Mouse (Mus musculus) 3T3-L1 (cell line): ENCODE data around the gene Gcn1l1.

ENCODE experiments used
- DNase-seq: peaks from one replicate; pipeline ENCODE4 v3.0.0-alpha.2; 2015; ENCODE audit warnings: low read depth, low spot score

Gene Gcn1l1

DNA sequence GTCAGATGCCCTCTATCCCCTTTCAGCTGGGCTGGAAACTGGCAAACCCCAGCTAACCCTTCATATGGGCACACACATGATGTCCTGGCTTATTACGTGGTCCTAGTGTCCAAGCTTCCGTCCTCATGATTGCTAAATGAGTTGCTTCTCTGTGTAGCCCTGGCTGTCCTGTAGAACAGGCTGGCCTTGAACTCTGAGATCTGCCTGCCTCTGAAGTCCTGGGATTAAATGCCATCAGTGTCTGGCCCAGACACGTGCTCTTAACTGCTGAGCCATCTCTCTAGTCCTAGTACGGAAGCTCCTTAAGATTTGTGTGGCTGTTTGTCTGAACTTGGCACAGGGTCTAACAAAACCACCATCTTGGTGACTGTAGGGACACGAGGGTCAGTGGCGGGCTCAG, 38.5 kb downstream of the Gcn1l1 start:
- no peak for DNase-seq

DNA sequence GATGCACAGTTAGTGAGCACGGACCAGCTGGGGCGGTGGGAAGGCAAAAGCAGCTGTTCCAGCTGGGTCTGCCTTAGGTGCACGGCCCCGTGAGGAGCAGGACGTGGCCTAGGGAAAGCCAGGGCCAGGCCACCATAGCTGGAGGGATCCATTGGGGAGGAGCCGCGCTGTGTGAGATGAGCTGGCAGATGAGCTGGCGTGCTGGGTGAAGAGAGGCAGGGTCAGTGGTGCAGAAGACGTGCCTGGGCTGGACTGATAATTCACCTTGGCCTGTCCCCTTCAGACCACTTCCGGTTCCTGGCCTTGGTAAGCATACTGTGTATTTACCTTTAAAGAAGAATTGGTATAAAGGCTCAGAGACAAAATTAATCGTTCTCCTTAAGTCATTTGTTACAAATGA, 46.5 kb downstream of the Gcn1l1 start:
- no peak for DNase-seq

DNA sequence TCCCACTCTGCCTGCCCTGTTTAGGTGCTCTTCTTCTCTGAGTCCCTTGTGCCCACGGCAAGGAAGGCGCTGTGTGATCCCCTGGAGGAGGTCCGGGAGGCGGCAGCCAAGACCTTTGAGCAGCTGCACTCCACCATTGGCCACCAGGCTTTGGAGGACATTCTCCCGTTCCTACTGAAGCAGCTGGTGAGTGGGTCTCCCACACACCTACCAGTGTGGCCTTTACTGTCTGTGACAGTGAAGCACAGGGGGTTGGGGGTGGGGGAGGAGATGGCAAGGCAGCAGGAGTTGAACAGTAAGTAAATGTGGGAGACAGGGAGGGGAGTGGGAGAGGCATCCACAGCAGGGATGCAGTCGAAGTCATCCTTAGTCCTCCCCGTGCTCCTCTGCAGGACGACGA, 48.3 kb downstream of the Gcn1l1 start:
- no peak for DNase-seq

DNA sequence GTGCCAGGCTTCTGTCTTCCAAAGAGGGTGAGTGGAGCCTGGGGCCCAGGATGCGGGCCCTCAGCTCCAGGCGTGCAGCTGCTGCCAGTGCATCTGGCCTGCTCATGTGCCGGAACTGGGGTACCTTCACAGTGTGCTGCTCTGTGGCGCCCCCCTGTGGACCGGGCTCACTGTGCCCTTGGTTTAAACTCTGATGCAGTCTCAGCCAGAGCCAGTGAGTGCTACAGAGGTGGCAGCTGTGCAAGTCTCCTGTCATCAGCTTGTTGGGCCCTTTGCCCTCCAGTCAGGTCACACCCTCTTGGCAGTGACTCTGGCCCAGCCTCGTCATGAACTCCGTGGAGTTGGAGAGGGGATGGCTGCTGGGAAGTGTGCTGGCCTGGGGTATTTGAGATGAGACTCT, 49.9 kb downstream of the Gcn1l1 start:
- DNase-seq = peak; percentile 72

DNA sequence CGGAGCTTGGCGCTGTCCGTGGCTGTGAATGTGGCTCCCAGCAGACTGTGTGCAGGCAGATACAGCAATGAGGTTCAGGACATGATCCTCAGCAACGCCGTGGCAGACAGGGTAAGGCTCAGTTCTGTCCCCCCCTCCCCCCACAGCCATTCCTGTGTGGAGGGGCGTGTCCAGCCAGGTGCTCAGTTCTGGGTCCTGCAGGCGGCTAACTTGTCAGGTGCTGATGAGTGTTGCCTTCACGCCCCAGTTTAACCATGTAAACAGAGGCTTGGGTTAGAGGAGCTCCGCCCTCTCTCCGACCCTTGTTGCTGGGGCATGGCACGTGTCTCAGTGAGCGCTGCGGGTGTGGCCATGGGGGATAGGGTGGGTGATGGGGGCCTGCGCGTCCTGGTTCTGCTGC, 54.6 kb downstream of the Gcn1l1 start:
- no peak for DNase-seq

DNA sequence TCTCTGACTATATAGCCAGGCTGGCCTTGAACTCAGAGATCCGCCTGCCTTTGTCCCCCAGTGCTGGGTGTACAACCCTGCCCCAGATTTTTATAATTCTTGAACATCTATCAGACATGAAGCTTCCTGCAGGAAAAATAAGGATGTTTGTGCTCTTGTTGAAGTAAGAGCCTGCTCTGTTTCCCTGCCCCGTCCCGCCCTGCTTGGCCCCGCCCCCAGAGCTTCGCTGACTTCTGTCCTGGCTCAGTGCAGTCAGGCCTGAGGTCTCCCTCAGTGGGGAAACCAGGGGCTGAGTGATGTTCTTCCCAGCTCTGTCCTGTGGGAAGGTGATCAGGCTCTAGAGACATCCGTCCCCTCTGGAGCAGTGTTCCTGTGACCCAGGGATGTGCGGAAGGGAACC, 57.6 kb downstream of the Gcn1l1 start:
- no peak for DNase-seq

DNA sequence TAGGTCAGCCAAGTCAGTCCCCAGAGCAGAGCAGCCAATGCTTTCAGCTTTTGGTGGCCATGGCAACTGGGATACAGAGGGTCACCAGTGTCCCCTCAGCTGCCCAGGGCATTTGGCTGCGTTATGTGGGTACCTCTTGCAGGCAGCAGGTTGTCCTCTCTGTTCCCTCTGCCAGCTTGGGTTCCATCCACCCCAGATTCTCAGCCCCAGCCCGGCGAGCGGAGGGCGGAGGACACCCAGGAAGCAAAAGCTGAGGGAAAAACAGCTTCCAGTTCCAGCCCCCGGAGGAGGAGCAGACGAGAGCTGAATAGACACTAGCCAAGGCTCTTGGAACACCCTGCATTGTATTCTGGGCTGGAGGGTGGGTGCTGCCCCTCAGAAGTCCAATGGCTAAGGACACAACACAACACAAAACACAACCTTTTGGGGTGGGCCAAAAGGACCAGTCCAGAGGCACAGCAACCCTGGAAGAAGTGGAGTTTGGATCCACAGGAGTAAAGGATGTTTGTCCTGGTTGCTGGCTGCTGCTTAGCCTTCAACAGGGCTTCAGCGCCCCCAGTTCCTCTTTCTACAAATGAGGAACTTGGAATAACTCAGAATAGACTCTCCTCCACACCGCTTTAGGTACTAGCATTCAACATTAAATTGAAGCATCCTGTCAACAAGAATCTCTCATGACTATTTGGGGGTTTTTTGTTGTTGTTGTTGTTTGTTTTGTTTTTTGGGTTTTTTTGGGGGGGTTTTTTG, 58.8 kb downstream of the Gcn1l1 start:
- DNase-seq = no peak

DNA sequence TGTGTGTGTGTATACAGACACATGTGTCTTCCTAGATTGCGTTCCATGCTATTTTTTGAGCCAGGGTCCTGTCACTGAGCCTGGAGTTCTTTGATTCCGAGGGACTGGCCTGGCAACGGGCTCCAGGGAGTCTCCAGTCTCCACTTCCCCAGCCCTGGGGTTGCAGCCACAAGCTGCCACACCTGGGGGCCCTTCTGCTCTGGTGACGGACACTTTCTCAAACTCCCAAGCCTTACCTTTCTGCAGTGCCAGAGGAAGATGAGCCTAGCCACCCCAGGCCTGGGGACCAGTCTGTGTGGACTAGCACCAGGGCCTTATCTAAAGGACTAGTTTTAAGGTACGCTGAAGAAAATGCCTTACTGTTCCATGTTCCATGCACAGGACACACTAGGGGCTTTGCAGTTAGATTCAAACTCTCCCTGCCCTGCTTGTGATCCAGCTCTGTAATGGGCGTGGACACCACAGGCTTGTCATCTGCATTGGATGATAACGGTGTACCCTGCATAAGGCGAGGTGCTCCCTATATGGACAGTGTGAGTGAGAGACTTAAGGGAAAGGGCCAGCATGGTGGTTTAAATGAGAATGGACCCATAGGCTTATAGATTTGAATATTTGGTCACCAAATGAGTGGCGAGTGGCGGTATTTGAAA, 61.3 kb downstream of the Gcn1l1 start:
- no peak for DNase-seq

DNA sequence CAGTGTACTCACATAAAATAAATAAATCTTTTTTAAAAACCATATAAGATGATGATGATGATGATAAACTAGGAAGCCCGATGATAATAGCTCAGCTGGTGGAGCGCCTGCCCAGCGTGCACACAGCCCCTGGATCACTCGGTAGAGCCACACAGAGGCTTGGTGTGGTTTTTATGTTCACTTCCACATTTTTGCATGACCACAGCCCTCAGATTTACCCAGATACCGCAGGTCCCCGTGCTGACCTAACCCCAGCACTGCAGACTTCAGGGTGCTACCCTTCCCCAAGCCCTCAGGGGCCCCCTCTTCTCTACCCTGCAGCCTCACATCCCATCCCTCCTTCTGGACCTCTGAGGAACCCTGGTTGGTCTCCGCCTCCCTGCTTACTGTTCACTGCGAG, 63.0 kb downstream of the Gcn1l1 start:
- DNase-seq = no peak

DNA sequence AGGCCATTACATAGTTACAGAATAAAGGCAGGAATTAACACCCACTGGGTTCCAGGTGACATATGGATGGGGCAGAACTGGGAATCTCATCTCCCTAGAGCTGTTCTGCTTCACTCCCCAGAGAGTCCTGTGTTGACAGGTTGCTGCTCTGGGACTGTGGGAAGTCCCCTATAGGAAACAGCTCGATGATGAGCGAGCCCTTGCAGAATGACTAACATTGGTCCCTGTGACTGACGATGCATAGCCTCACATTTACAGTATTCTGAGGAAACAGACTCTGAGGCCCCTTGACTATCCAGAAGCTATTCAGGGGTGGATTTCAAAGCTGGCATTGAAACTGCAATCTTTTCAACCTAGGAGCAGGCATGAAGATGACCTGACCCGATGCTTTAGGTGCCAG, 64.6 kb downstream of the Gcn1l1 start:
- peak; percentile 11 for DNase-seq

DNA sequence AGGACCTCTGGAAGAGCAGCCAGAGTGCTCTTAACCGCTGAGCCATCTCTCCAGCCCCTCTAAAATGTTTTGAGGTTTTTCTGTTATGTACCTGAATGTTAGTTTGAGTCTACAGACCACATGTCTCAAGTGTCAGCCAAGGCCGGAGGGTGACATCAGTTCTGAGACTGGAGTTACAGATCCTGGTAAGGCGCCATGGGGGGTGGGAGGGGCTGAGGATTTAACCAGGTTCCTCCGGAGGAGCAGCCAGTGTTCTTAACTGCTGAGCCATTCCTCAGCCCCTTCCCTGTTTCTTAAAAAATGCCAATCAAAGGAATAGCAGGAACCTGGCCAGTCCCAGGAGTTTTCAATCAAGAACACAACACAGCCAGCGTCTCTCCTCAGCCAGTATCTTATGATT, 65.2 kb downstream of the Gcn1l1 start:
- DNase-seq = peak; percentile 7

DNA sequence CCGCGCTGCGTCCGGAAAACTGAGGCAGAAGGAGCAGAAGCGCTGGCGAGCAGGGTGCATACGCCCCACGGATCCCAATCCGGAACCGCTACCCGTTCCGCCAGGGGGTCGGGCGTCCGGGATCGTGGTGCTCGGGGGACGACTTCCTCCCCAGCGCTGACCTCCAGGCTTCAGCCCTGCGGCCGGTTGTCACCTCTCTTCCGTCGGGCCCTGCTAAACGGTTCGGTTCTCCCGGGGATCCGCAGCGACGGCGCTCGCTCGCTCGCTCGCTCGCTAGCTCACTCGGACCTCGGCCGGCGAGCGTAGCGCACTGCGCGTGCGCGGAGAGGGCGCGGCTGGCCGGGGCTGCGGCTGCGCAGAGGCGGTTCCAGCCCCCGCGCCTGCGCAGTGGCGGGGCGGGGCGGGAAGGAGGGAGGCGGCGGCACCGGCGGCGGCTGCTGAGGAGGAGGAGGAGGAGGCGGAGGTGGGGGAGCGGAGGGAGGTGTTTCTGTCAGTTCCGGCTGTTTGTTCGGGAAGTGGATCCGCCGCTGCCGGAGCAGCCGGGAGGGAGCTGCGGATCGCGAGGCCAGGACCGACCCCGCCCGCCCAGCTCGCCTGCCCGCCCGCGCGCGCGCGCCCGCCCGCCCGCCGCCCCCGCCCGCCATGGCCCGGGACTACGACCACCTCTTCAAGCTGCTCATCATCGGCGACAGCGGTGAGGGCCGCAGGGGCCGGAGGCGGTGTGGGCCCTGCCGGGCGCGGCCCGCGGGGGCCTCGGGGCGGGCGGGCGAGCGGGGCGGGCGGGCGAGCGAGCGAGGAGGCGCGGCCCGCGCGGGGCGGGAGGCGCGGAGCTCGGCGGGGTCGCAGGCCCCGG, 66.7 kb downstream of the Gcn1l1 start, which contains the start of gene Rab35:
Gene Rab35 (plus strand): TSS at position 404 of the 853 bp plus-strand sequence.
- peak; percentile 88 for DNase-seq

DNA sequence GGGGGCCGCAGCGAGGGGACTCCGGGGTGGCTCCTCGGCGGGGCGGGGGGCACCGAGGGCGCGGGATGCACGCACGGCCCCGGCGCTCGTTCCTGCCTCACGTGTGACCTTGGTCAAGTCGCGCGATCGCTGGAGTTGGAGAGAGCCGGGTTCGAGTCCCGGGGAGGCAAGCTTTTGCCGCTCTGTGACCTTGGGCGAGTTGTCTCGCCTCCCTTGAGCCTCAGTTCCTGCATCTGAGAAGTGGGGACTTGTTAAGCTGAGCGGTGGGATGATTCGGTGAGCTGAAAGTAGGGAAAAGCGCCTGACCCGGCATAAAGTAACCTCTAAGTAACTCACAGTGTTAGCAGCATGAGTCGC, 67.3 kb downstream of the Gcn1l1 start:
- peak; percentile 53 for DNase-seq

DNA sequence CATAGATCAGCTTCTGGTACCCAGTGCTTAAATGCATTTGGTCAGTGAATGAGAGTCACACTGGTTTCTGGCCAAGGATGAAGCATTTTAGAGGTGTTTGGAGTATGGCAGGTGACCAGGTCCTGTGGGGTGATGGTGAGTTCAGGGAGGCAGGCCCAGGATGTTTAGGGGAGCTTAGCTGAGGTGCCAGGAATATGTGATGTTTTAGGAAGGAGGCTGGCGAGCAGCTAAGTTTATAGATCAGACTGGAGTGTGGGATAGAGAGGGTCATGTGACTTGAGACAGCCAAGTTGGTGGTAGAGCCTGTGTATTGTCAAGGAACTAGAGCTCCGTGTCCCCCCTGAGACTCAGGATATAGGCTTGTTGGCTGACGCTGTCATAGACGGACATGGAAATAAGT, 68.0 kb downstream of the Gcn1l1 start:
- DNase-seq = no peak

DNA sequence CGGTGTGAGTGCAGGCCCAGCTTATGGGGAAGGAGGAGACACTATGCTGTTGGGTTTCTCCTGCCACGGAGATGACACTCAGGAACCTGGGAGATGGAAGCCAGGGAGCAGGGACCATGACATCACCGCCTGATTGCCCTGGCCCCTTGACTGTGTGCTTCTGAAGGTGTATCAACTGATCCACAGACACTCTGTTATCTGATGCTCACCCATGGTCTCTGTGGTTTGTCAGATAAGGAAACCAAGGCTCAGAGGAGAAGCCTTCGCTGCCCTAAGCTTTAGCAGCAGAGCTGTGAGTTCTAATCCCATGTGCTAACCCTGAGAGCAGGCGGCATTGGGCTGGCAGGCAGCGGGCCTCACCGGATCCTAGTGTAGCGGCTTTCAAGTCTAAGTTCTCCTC, 69.0 kb downstream of the Gcn1l1 start:
- no peak for DNase-seq

DNA sequence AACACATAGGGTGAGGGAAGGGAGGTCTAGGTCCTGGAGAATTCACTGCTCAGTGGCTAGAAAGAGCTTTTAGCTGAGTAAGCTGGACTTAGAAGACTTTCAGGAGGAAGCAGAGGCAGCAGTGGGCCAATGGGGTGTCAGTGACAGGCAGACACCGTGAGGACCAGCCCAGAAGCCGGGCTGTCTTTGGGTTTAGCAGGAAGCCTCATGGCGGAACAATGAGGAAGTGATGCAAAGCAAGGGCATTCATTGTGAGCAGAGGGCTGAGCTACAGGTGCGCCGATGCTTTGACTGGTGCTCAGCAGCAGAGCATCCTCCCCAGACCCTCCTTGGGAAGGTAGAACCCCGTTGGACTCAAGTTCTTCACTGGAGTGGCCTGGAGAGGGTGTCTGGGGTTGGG, 70.5 kb downstream of the Gcn1l1 start:
- DNase-seq = no peak

DNA sequence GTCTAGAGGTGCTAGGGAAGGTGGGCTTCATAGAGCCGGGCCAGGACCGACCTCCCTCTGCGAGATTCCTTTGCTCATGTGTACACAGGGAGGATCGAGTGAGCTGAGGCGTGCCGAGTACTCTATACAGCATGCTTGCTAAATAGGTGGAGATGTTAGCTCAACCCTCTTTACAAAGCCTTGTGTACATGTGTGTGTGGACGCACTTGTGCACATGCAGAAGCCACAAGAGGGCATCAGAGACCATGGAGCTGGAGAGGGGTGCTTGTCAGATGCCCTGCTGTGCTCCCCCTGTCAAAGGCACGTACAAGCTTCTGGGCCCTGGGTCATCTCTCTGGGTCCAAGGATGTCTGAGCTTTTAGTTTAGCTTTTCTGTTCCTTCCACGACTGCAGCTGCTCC, 79.1 kb downstream of the Gcn1l1 start:
- DNase-seq = no peak

DNA sequence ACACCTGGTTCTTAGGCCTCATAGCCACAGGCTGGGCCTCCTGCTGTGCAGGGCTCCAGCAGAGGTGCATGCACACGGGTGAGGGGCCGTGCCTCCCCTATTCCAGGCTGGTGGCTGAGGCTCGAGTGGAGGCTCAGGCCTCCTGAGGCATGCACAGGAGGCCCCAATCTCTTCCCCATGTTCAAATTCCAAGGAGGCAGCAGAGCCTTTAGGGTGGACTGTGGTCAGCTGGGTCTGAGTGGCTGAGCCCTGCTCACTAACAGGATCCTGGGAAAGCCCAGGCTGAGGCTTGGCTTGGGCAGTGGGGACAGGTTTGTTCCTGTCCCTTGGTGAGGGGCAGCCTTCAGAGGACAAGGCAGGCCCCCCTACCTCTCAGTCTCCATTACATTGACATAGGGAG, 83.8 kb downstream of the Gcn1l1 start:
- no peak for DNase-seq

DNA sequence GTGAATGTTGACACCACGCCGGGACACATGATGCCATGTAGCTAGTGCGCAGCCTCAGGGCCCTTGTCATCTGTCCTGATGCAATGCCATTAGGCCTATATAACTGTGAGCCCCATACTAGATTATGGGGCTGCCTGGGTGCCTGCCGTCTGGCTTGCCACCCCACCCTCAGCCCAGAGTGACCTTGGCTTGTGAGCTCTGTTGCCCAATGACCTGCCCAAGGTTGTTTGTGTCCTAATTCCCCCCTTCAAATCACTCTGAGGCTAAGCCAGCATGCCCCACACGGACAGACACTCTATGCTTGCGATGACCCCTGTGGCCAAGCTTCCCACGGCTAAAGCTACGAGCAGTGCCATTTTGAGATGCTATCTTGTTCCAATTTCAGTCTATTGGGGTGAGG, 84.6 kb downstream of the Gcn1l1 start:
- no peak for DNase-seq

DNA sequence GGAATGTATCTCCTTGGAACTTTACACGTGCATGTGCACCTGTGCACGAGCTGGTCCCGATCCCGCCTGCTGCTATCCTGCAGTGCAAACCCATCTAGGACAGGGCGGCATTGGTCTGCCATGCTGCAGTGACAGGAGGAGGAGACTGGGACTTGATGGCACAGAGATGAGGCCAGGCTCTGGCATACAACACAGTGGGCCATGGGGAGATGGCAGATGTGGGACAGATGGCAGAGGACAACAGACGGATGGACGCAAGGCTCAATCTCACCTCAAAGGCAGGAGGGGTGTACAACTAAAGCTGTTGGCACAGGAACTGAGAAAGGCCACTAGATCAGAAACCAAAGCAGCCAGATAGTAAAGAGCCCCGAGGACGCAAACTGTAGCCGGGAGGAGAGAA, 85.8 kb downstream of the Gcn1l1 start:
- no peak for DNase-seq

DNA sequence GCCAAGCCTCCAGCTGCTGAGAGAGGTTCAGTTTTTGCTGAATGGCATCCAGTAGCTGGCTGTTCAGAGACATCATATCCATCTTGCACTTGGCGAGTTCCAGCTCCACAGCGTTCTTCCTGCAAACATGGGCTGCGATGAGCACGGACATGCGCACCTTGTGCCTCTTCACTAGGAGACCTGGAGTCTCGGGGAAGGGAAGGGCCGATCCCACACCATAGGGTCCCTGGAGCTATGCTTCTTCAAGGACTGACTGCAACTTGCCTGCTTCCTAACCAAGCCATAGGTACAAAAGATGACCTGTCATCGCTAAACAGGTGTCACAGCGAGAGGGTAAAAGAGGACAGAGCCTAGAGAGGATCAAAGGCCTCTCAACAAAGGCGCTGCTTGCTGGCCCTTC, 86.8 kb downstream of the Gcn1l1 start:
- DNase-seq = no peak

DNA sequence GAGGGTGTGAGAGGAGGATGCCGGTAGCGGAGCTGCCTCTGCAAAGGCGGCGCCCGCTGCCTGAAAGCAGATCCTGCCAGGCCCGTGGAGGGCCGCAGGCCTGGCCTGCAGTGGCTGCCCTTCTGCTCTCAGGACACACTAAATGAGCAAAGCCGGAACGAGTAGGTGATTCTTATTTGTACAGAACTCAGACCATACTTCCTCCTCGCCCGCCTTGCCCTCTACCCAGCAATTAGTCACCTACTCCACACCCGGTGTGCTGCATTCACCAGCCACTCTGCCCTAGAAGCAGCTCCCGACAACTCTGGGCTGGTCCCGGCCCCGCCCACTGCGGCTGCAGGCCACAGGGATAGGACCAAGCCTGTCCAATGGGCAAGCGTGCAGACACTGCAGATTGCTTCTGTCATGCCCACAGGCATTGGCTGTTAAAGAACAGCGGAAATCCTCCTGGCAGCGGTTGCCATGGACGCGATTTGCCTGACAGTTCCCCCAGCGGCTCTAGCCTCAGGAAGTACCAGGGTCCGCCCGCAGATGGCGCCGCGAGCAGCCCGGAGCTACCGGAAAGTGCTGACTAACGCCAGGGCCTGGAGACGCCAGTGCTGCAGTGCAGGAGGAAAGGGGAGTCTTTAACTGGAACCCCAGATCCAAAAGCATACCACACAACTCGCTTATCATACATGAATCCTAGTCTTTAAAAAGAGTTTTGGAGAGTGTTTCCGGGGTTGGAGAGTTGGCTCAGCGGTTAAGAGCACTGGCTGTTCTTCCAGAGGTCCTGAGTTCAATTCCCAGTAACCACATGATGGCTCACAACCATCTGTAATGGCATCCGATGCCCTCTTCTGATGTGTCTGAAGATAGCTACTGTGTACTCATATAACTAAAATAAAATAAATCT, 87.9 kb downstream of the Gcn1l1 start:
- DNase-seq = peak; percentile 100
